Comparison of ENCODE assay signal across 2 mouse cellular contexts in the genomic region with DNA sequence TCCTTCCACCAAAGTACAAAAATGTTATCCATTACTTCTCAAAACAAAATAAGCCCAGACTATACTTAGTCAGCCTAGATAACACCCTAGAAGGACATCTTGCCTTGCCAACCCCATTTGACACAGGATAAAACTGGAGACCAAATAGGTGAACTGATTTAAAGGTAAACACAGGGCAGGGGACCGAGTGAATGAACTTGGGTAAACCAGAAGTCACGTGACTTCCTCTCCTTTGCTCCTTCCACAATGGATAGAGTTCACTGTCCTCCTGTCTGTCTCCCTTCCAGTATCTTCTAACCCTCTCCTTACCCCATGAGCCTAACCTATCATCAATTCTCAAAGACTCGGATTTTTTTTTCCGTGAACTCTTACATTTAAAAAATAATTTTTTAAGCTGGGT.
A peak's percentile ranks its signal among the peaks of the same experiment; 100 is the strongest.
TF ChIP-seq lines count a peak whose summit lies in the region.

No protein-coding gene starts in this region.

TF ChIP-seq in C2C12, 6 proteins besides CTCF, POLR2A, EP300 and RAD21 (continued from another document):
- no peak for TF ChIP-seq MYOG (IDR thresholded peaks at IDR 0.05; ENCODE audit: control insufficient read depth, extremely low read depth, insufficient read length)

TF ChIP-seq in CH12.LX, 34 proteins besides CTCF, POLR2A, EP300 and RAD21 (continued from another document):
- TF ChIP-seq USF2 (conservative IDR thresholded peaks at IDR 0.05; ENCODE audit: low read depth, low read length) (peak; percentile 46), TCF12 (IDR thresholded peaks at IDR 0.05; ENCODE audit: low read depth, low read length) (no peak), USF1 (IDR thresholded peaks at IDR 0.05; ENCODE audit: low read depth, low read length) (peak; percentile 6), NELFE (IDR thresholded peaks at IDR 0.05; ENCODE audit: low read depth, low read length) (no peak)
